Mouse (Mus musculus) liver, adult 2 months (tissue): Measurements from ENCODE around the gene Rhoq.

Source experiments
- CTCF ChIP-seq: fragments of 200-500 bp; IDR thresholded peaks from 2 replicates; pipeline ENCODE4 v1.5.1; 2011; ENCODE audit warnings: low read depth, low read length, control low read depth
- POLR2A ChIP-seq: fragments of 200-500 bp; IDR thresholded peaks from 2 replicates; pipeline ENCODE4 v1.6.1; 2011; ENCODE audit warnings: low read length, control low read depth; ENCODE audit not compliant: insufficient read depth; ENCODE audit errors: extremely low read depth

DNA sequence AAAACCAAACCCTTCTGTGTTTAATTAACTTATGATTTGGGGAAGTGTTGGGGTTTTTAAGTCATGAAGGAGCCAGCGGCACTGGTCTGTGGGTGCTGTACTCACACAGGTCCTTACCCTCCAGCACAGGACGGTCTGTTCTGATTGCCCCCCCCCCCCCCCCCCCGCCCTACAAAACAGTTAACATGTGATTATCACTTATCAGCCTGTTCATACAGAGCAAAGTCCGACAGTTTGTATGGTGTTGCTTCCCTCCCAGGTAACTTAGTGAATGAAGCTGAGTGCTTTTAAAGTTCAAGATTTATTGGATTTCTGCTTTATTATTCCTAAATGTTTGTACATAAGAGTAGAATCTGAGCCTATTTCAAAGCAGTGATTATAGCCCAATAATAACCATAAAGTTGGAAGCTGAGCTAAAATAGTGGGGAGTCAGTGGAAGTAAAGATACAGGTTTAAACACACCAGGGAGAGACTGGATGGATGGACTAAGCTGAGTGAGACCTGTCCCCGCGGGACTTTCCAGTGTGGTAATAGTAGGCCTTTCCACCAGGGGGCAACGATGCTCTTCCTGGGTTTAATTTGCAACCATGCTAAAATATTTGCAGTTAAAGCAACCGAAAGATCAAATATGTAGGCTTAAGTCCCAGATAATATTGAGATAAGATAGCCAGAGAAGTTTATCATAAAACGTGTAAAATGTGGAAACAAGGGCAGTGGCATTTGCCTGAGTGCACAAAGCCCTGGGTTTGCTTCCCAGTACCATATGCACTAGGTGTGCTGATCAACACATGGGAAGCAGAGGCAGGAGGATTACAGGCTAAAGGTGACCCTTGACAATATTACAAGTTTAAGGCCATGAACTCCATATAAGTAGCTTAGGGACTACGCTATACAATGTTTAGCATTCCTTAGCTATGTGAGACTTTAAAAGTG, 73.5 kb downstream of the Rhoq start:
- no peak for TF ChIP-seq POLR2A
- peak; percentile 64 for TF ChIP-seq CTCF
